Mouse (Mus musculus): Measurements from ENCODE around the gene Elp5. TPM values are rescaled to one million over a fixed set of nuclear protein-coding genes. Genes with fewer than 3 reads are reported as not detected.

Gene Elp5
- polyA plus RNA-seq, 1 experiment from 2014 or later: 162 TPM

GRCm38 (mm10) chr11:69991711-69992110 lies 9.4 kb upstream of the Elp5 start:
- peak overlapping the region; percentile 87 for H3K4me2 ChIP-seq (ENCODE audit: low read length)
- H3K36me3 ChIP-seq (ENCODE audit: control insufficient read depth, insufficient read depth, low read length): peaks cover 54% of the 10 kb centered on the region
- ATAC-seq (ENCODE audit: low FRiP score, low TSS enrichment): no peak
- H3K27ac ChIP-seq (replicated peaks; ENCODE audit: low read depth, low read length): peak overlapping the region; percentile 89
- H3K9me3 ChIP-seq (ENCODE audit: control insufficient read depth, low read length): no peaks in the 10 kb centered on the region
- 0% methylated on average over 15 of the region's 15 CpGs for WGBS
- no peak for DNase-seq
- no peaks in the 10 kb centered on the region for H3K27me3 ChIP-seq (ENCODE audit: control insufficient read depth, insufficient read depth, low read length)
- peak overlapping the region; percentile 82 for H3K9ac ChIP-seq (replicated peaks; ENCODE audit: low read length)
- H3K4me1 ChIP-seq (ENCODE audit: control insufficient read depth, insufficient read depth, low read length): peaks cover 10% of the 10 kb centered on the region
- peak overlapping the region; percentile 79 for H3K4me3 ChIP-seq (replicated peaks; ENCODE audit: low read depth, low read length)

- peak within 1 kb of the TSS; percentile 79 for H3K4me3 ChIP-seq (replicated peaks; ENCODE audit: low read depth, low read length)
- peak within 1 kb of the TSS; percentile 89 for H3K27ac ChIP-seq (replicated peaks; ENCODE audit: low read depth, low read length)
- peak; percentile 74 for ATAC-seq (ENCODE audit: low FRiP score, low TSS enrichment)
- H3K27me3 ChIP-seq (ENCODE audit: control insufficient read depth, insufficient read depth, low read length): no peaks in the 10 kb centered on the region
- peak within 1 kb of the TSS; percentile 82 for H3K9ac ChIP-seq (replicated peaks; ENCODE audit: low read length)
- peaks cover 10% of the 10 kb centered on the region for H3K4me1 ChIP-seq (ENCODE audit: control insufficient read depth, insufficient read depth, low read length)
- H3K36me3 ChIP-seq (ENCODE audit: control insufficient read depth, insufficient read depth, low read length): peaks cover 61% of the 10 kb centered on the region
- H3K9me3 ChIP-seq (ENCODE audit: control insufficient read depth, low read length): no peaks in the 10 kb centered on the region
- H3K4me2 ChIP-seq (ENCODE audit: low read length): peak within 1 kb of the TSS; percentile 87
- WGBS: under 1% methylated on average over 40 of the region's 40 CpGs
- DNase-seq: peak; percentile 98
Measured at GRCm38 (mm10) chr11:69990850-69991691, 8.8 kb upstream of the Elp5 start, which contains the start of gene Gabarap. Gene Gabarap, plus strand, starts transcription at chr11:69991143.

GRCm38 (mm10) chr11:69989949-69990348 lies 7.6 kb upstream of the Elp5 start:
- no peaks in the 10 kb centered on the region for H3K27me3 ChIP-seq (ENCODE audit: control insufficient read depth, insufficient read depth, low read length)
- H3K4me3 ChIP-seq (replicated peaks; ENCODE audit: low read depth, low read length): no peak overlapping the region
- ATAC-seq (ENCODE audit: low FRiP score, low TSS enrichment) (no peak), DNase-seq (no peak)
- H3K9ac ChIP-seq (replicated peaks; ENCODE audit: low read length): no peak overlapping the region
- peaks cover 10% of the 10 kb centered on the region for H3K4me1 ChIP-seq (ENCODE audit: control insufficient read depth, insufficient read depth, low read length)
- H3K4me2 ChIP-seq (ENCODE audit: low read length): no peak overlapping the region
- no peak overlapping the region; the same call in 1 of the 2 replicates for H3K27ac ChIP-seq (replicated peaks; ENCODE audit: low read depth, low read length)
- 92% methylated on average over 8 of the region's 8 CpGs for WGBS
- H3K36me3 ChIP-seq (ENCODE audit: control insufficient read depth, insufficient read depth, low read length): peaks cover 71% of the 10 kb centered on the region
- H3K9me3 ChIP-seq (ENCODE audit: control insufficient read depth, low read length): no peaks in the 10 kb centered on the region

- Histone ChIP-seq H3K36me3 (ENCODE audit: control insufficient read depth, insufficient read depth, low read length) (peaks cover 59% of the 10 kb centered on the region), H3K27ac (replicated peaks; ENCODE audit: low read depth, low read length) (no peak overlapping the region)
- 92% methylated on average over 8 of the region's 8 CpGs for WGBS
Measured at GRCm38 (mm10) chr11:69984431-69984830, 2.1 kb upstream of the Elp5 start.

GRCm38 (mm10) chr11:69983377-69983776 lies 1.1 kb upstream of the Elp5 start:
- peaks cover 49% of the 10 kb centered on the region for H3K36me3 ChIP-seq (ENCODE audit: control insufficient read depth, insufficient read depth, low read length)
- DNase-seq (no peak), ATAC-seq (ENCODE audit: low FRiP score, low TSS enrichment) (no peak)
- WGBS: 90% methylated on average over 4 of the region's 4 CpGs
- H3K4me2 ChIP-seq (ENCODE audit: low read length): peak overlapping the region; percentile 80
- H3K27ac ChIP-seq (replicated peaks; ENCODE audit: low read depth, low read length): no peak overlapping the region
- H3K27me3 ChIP-seq (ENCODE audit: control insufficient read depth, insufficient read depth, low read length): no peaks in the 10 kb centered on the region
- H3K4me3 ChIP-seq (replicated peaks; ENCODE audit: low read depth, low read length): no peak overlapping the region
- peaks cover 33% of the 10 kb centered on the region for H3K4me1 ChIP-seq (ENCODE audit: control insufficient read depth, insufficient read depth, low read length)
- no peaks in the 10 kb centered on the region for H3K9me3 ChIP-seq (ENCODE audit: control insufficient read depth, low read length)
- no peak overlapping the region for H3K9ac ChIP-seq (replicated peaks; ENCODE audit: low read length)

More at GRCm38 (mm10) chr11:69984431-69984830, 2.1 kb upstream of the Elp5 start:
- DNase-seq (no peak), ATAC-seq (ENCODE audit: low FRiP score, low TSS enrichment) (no peak)
- no peaks in the 10 kb centered on the region for H3K9me3 ChIP-seq (ENCODE audit: control insufficient read depth, low read length)
- H3K27me3 ChIP-seq (ENCODE audit: control insufficient read depth, insufficient read depth, low read length): no peaks in the 10 kb centered on the region
- no peak overlapping the region for H3K9ac ChIP-seq (replicated peaks; ENCODE audit: low read length)
- H3K4me1 ChIP-seq (ENCODE audit: control insufficient read depth, insufficient read depth, low read length): peaks cover 25% of the 10 kb centered on the region
- H3K4me2 ChIP-seq (ENCODE audit: low read length): no peak overlapping the region
- H3K4me3 ChIP-seq (replicated peaks; ENCODE audit: low read depth, low read length): no peak overlapping the region

- Histone ChIP-seq H3K27ac (replicated peaks; ENCODE audit: low read depth, low read length) (no peak overlapping the region), H3K9me3 (ENCODE audit: control insufficient read depth, low read length) (no peaks in the 10 kb centered on the region), H3K4me1 (ENCODE audit: control insufficient read depth, insufficient read depth, low read length) (peaks cover 33% of the 10 kb centered on the region), H3K9ac (replicated peaks; ENCODE audit: low read length) (peak overlapping the region; percentile 98; the same call in 1 of the 2 replicates), H3K4me2 (ENCODE audit: low read length) (peak overlapping the region; percentile 80), H3K36me3 (ENCODE audit: control insufficient read depth, insufficient read depth, low read length) (peaks cover 44% of the 10 kb centered on the region), H3K4me3 (replicated peaks; ENCODE audit: low read depth, low read length) (peak overlapping the region; percentile 100; the same call in 1 of the 2 replicates), H3K27me3 (ENCODE audit: control insufficient read depth, insufficient read depth, low read length) (no peaks in the 10 kb centered on the region)
- ATAC-seq (ENCODE audit: low FRiP score, low TSS enrichment) (no peak), DNase-seq (no peak)
- WGBS: 31% methylated on average over 5 of the region's 5 CpGs
Measured at GRCm38 (mm10) chr11:69982877-69983276, 560 bp upstream of the Elp5 start.

GRCm38 (mm10) chr11:69981141-69981762 lies 1.1 kb downstream of the Elp5 start, which contains the start of gene Ctdnep1:
Gene Ctdnep1, plus strand, starts transcription at chr11:69981156.
- peak; percentile 39 for DNase-seq
- Histone ChIP-seq H3K27me3 (ENCODE audit: control insufficient read depth, insufficient read depth, low read length) (no peaks in the 10 kb centered on the region), H3K4me3 (replicated peaks; ENCODE audit: low read depth, low read length) (peak within 1 kb of the TSS; percentile 100), H3K36me3 (ENCODE audit: control insufficient read depth, insufficient read depth, low read length) (peaks cover 41% of the 10 kb centered on the region), H3K9ac (replicated peaks; ENCODE audit: low read length) (peak within 1 kb of the TSS; percentile 98), H3K9me3 (ENCODE audit: control insufficient read depth, low read length) (no peaks in the 10 kb centered on the region), H3K4me1 (ENCODE audit: control insufficient read depth, insufficient read depth, low read length) (peaks cover 33% of the 10 kb centered on the region), H3K27ac (replicated peaks; ENCODE audit: low read depth, low read length) (peak within 1 kb of the TSS; percentile 99), H3K4me2 (ENCODE audit: low read length) (peak within 1 kb of the TSS; percentile 80)
- peak; percentile 2; the same call in 1 of the 2 replicates for ATAC-seq (ENCODE audit: low FRiP score, low TSS enrichment)
- under 1% methylated on average over 43 of the region's 43 CpGs for WGBS

- no peaks in the 10 kb centered on the region for H3K9me3 ChIP-seq (ENCODE audit: control insufficient read depth, low read length)
- ATAC-seq (ENCODE audit: low FRiP score, low TSS enrichment): peak; percentile 95
- under 1% methylated on average over 43 of the region's 60 CpGs for WGBS
Measured at GRCm38 (mm10) chr11:69980196-69981140, 1.8 kb downstream of the Elp5 start.

More at GRCm38 (mm10) chr11:69980196-69981140, 1.8 kb downstream of the Elp5 start:
- Histone ChIP-seq H3K27me3 (ENCODE audit: control insufficient read depth, insufficient read depth, low read length) (no peaks in the 10 kb centered on the region), H3K4me2 (ENCODE audit: low read length) (peak overlapping the region; percentile 80), H3K27ac (replicated peaks; ENCODE audit: low read depth, low read length) (peak overlapping the region; percentile 99), H3K4me3 (replicated peaks; ENCODE audit: low read depth, low read length) (peak overlapping the region; percentile 100), H3K9ac (replicated peaks; ENCODE audit: low read length) (peak overlapping the region; percentile 98), H3K36me3 (ENCODE audit: control insufficient read depth, insufficient read depth, low read length) (peaks cover 40% of the 10 kb centered on the region), H3K4me1 (ENCODE audit: control insufficient read depth, insufficient read depth, low read length) (peaks cover 33% of the 10 kb centered on the region)
- DNase-seq: peak; percentile 99
